Mouse (Mus musculus) heart, embryonic 16.5 days (tissue): ENCODE measurements at regions not wholly inside any gene's neighbourhood (a gene's known extent, or its start where the extent isn't known, plus 50 kb on each side); places are given as distances from the start of the nearest gene placed in this dataset.

Experiments used
- ATAC-seq: fragments of 200-750 bp; cut with Nextera tagmentation; replicated peaks from 2 replicates; pipeline ENCODE4 v1.8.0; 2017; ENCODE audit warnings: moderate number of reproducible peaks; ENCODE audit not compliant: insufficient read depth, low FRiP score; ENCODE audit errors: extremely low read depth
- H3K27ac ChIP-seq: fragments of 300-500 bp; sonication (generic); 2 replicates; pipeline ENCODE4 v1.5.1; 2014; ENCODE audit warnings: mild to moderate bottlenecking, low read length, control low read depth, moderate library complexity
- H3K27me3 ChIP-seq: fragments of 300-500 bp; sonication (generic); 2 replicates; pipeline ENCODE4 v1.6.1; 2014; ENCODE audit warnings: low read length, mixed read lengths; ENCODE audit not compliant: control insufficient read depth, insufficient read depth
- H3K36me3 ChIP-seq: fragments of 300-500 bp; sonication (generic); 2 replicates; pipeline ENCODE4 v1.6.1; 2014; ENCODE audit not compliant: control insufficient read depth, insufficient read depth
- H3K4me1 ChIP-seq: fragments of 300-500 bp; sonication (generic); 2 replicates; pipeline ENCODE4 v1.6.1; 2014; ENCODE audit warnings: low read length, mixed read lengths; ENCODE audit not compliant: control insufficient read depth, insufficient read depth
- H3K4me2 ChIP-seq: fragments of 300-500 bp; sonication (generic); 2 replicates; pipeline ENCODE4 v1.6.1; 2014; ENCODE audit warnings: low read depth, mild to moderate bottlenecking, control low read depth, low read length
- H3K4me3 ChIP-seq: fragments of 300-500 bp; sonication (generic); 2 replicates; pipeline ENCODE4 v1.5.1; 2014; ENCODE audit warnings: mild to moderate bottlenecking, control low read depth, low read length
- H3K9ac ChIP-seq: fragments of 300-500 bp; sonication (generic); 2 replicates; pipeline ENCODE4 v1.6.1; 2014; ENCODE audit warnings: low read length, control low read depth
- H3K9me3 ChIP-seq: fragments of 300-500 bp; sonication (generic); replicated peaks from 2 replicates; pipeline ENCODE4 v1.6.1; 2016; ENCODE audit warnings: low read length; ENCODE audit not compliant: control insufficient read depth
- WGBS: fragments of 180-500 bp; shearing (Covaris S2); extraction: QIAGEN DNeasy Blood & Tissue Kit; methylation state at CpG from one replicate; pipeline ENCODE4 v1.1.7; 2014; 5-methylcytosine and 5-hydroxymethylcytosine counted together

DNA sequence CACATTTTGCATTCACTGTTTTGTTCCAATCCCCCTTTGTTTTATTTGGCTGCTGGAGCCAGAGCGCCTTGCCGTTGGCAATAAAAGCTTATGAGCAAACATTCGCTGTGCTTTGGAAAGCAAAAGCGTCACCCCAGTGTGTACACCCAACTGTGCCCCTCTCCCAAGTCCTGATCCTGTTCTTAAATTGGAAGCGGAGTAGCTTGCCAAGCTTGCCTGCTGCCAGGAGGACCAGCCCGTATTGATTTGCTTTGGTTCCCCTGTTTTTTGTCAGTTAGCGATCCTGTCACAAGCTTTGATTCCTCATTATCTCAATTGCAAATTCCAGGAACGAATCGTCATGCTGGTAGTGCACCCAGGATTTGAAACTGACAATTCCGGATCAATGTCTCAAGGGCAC lies 917.5 kb downstream of the Olfm4 start:
- Histone ChIP-seq H3K9ac (no peak overlapping the region), H3K36me3 (no peaks in the 10 kb centered on the region), H3K9me3 (no peaks in the 10 kb centered on the region), H3K4me2 (no peak overlapping the region; the same call in 1 of the 2 replicates), H3K27me3 (no peaks in the 10 kb centered on the region), H3K4me3 (no peak overlapping the region), H3K27ac (no peak overlapping the region), H3K4me1 (no peaks in the 10 kb centered on the region)
- 59% methylated on average over 10 of the region's 10 CpGs for WGBS
- ATAC-seq, result no peak

DNA sequence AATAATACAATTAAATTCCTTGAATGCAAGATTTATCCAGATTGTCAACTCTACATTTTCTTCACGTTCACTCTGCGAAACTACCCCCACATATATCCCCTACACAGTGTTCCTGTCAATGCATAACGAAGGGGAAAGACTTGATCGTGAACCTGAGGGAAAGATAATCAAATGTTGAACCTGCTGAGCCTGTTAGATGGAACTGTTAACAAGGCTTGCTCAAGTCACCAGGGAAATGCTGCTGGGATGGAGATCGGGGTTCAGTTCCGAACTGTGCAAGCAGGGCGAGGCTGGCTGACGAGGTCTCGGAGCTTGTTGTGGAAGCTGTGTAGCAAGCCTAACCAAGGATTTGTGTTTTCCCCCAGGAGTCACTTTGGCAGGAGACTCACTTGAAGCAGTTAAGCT lies 917.9 kb downstream of the Olfm4 start:
- H3K27ac ChIP-seq, result no peak overlapping the region
- no peaks in the 10 kb centered on the region for H3K36me3 ChIP-seq
- H3K4me2 ChIP-seq, result no peak overlapping the region
- no peaks in the 10 kb centered on the region for H3K4me1 ChIP-seq
- H3K9me3 ChIP-seq, result no peaks in the 10 kb centered on the region
- 77% methylated on average over 9 of the region's 9 CpGs for WGBS
- H3K4me3 ChIP-seq, result no peak overlapping the region
- ATAC-seq, result no peak
- no peak overlapping the region for H3K9ac ChIP-seq
- H3K27me3 ChIP-seq, result no peaks in the 10 kb centered on the region

DNA sequence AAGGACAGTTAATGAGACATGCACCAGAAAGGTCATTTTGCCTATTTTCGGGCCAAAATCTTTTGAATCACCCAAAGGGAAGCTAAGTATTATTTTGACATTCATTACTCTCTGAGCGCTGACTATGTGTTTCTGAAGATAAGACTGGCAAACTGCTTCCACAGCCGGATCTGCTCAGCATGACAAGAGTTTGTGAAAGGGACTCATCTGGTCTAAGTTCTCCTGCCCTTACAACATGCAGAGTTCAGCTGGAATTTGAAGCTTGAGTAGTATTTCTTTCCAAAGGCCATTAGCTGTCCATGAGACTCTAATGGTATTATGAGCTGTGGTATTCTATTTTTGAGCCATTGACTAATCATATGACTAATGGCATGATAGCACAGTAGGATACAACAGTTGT lies 932.1 kb downstream of the Olfm4 start:
- 58% methylated on average over 3 of the region's 3 CpGs for WGBS

DNA sequence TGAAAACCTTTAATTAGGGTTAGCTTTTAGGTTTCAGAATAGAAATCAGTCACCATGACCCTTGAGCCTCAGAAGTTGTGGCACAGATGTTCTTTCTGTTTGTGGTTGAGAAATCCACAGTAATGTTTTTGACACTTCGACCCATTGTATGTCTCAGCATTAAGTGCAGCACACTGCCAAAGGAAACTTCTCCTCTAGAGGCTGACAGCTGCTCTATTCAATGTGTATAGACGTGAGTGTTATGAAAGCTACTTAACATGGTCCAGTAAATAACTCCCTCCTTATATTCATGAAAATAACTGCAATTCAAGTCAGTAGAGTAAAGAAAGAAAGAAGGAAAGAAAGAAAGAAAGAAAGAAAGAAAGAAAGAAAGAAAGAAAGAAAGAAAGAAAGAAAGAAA lies 939.9 kb downstream of the Olfm4 start:
- no peak for ATAC-seq
- Histone ChIP-seq H3K27ac (no peak overlapping the region), H3K4me3 (no peak overlapping the region), H3K9ac (no peak overlapping the region), H3K27me3 (no peaks in the 10 kb centered on the region), H3K36me3 (no peaks in the 10 kb centered on the region), H3K9me3 (no peaks in the 10 kb centered on the region), H3K4me1 (no peaks in the 10 kb centered on the region), H3K4me2 (no peak overlapping the region)
- 45% methylated on average over 2 of the region's 2 CpGs for WGBS

More for the DNA sequence above, 932.1 kb downstream of the Olfm4 start:
- no peak for ATAC-seq
- H3K4me1 ChIP-seq, result no peaks in the 10 kb centered on the region
- no peak overlapping the region for H3K27ac ChIP-seq
- H3K4me2 ChIP-seq, result no peak overlapping the region
- H3K36me3 ChIP-seq, result no peaks in the 10 kb centered on the region
- no peak overlapping the region for H3K4me3 ChIP-seq
- no peaks in the 10 kb centered on the region for H3K27me3 ChIP-seq
- H3K9ac ChIP-seq, result no peak overlapping the region
- H3K9me3 ChIP-seq, result no peaks in the 10 kb centered on the region

DNA sequence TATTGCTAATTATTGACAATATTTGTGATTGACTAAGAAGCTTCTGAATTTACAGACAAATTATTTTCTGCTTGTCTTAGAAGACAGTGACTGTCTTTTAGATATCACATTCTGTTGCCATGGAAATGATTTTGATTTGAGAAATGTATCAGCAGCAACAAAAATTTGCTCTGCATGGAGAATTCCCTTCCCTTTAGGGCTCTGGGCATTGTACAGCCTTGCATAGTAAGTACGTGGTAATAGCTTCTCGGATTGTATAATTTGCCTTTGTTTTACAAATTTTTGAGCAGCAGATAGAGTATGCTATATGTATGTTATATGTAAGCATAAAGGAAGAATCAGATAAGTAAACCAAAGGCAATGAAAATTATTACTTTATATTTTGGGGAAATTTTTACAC lies 976.1 kb downstream of the Olfm4 start:
- H3K9me3 ChIP-seq, result no peaks in the 10 kb centered on the region
- 88% methylated on average over 2 of the region's 2 CpGs for WGBS
- ATAC-seq, result no peak

DNA sequence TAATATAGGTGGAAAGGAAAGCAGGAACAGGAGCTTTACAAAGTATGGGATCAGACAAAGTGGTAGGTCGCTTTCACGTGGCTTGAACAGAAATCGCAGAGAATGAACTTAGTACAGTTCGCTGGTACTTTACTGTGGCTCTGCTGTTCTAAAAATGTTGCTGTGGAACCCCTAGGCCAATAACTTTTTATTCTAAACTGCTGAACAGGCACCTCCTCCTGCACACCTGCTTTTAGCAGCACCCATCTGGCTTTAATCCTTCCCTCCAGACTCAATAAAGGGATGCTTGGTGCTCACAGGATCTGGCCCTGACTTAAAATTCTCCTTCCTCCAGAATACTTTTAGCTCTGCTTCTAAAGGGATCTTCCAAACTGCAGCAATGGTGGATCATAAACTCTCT lies 991.9 kb downstream of the Olfm4 start:
- H3K27ac ChIP-seq, result no peak overlapping the region
- no peak overlapping the region for H3K9ac ChIP-seq
- H3K27me3 ChIP-seq, result no peaks in the 10 kb centered on the region
- WGBS, result 86% methylated on average over 4 of the region's 4 CpGs
- no peak overlapping the region for H3K4me3 ChIP-seq
- no peak overlapping the region for H3K4me2 ChIP-seq
- H3K4me1 ChIP-seq, result no peaks in the 10 kb centered on the region
- no peaks in the 10 kb centered on the region for H3K9me3 ChIP-seq
- no peaks in the 10 kb centered on the region for H3K36me3 ChIP-seq
- no peak for ATAC-seq

More for the DNA sequence above, 976.1 kb downstream of the Olfm4 start:
- Histone ChIP-seq H3K36me3 (no peaks in the 10 kb centered on the region), H3K27ac (no peak overlapping the region), H3K27me3 (no peaks in the 10 kb centered on the region), H3K4me3 (no peak overlapping the region), H3K4me1 (no peaks in the 10 kb centered on the region), H3K9ac (no peak overlapping the region), H3K4me2 (no peak overlapping the region)

DNA sequence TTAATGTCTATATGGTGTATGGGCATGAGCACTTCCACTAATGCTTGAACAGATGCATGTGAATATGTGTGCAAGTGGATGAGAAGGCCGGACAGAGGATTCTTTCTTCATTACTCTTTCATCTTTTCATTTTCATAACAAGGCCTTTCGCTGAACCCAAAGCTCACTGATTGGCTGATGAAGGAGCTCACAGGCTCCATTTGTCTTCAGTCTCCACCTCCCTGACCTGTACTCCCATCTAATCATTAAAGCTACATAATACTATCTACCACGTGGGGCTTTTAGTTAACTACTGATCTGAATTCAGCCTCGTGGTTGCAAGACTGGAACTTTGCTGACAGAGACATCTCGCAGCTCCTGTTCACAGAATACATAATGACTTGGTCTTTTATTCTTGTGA lies 992.8 kb downstream of the Olfm4 start:
- ATAC-seq, result no peak
- Histone ChIP-seq H3K9ac (no peak overlapping the region), H3K27ac (no peak overlapping the region), H3K36me3 (no peaks in the 10 kb centered on the region), H3K4me2 (no peak overlapping the region), H3K9me3 (no peaks in the 10 kb centered on the region), H3K27me3 (no peaks in the 10 kb centered on the region), H3K4me1 (no peaks in the 10 kb centered on the region), H3K4me3 (no peak overlapping the region)
- WGBS, result 59% methylated on average over 5 of the region's 5 CpGs

DNA sequence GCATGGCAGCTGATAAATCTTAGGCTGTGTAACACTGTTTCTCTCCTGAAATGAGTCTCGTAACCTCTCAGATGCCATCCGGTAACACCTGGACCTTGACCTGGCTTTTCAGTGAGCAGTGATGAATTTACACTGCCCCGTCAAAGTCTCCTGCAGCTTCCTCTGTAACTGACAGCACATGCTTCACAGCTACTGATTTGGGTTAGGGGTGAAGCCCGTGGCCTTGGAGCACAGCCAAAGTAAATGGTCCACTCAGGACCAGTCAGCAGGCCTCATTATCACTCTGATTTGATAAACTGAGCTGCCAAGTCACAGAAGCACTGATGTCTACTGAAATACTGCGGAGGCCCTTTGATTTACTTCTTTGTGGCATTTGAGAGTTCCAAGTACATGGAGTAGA lies 995.6 kb downstream of the Olfm4 start:
- Histone ChIP-seq H3K4me3 (no peak overlapping the region), H3K4me2 (peak overlapping the region; percentile 29), H3K9ac (no peak overlapping the region), H3K27me3 (no peaks in the 10 kb centered on the region), H3K27ac (no peak overlapping the region), H3K9me3 (no peaks in the 10 kb centered on the region), H3K4me1 (no peaks in the 10 kb centered on the region), H3K36me3 (no peaks in the 10 kb centered on the region)
- WGBS, result 11% methylated on average over 5 of the region's 5 CpGs
- ATAC-seq, result peak; percentile 81

DNA sequence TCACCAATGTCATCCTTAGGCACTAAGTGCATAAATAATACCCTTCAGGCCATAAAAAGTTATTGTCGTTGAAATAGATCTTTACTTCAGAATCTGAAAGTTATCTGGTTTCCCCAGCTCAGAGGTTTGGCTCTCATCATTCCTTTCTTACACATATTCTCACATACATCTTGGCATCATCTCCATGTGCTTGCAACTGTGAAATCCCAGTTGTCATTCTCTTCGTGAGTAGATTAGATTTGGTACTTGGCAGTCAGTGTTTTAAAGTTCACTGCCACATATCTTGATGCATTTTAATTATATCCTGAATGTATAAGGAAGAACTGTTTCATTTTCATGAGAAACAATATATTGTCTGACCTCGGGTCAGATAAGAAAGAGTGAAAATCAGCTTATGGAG lies 1006.3 kb downstream of the Olfm4 start:
- Histone ChIP-seq H3K4me3 (no peak overlapping the region), H3K27ac (no peak overlapping the region), H3K9ac (no peak overlapping the region), H3K4me1 (no peaks in the 10 kb centered on the region), H3K36me3 (no peaks in the 10 kb centered on the region), H3K4me2 (no peak overlapping the region), H3K9me3 (no peaks in the 10 kb centered on the region), H3K27me3 (no peaks in the 10 kb centered on the region)
- 50% methylated on average over 3 of the region's 3 CpGs for WGBS
- ATAC-seq, result no peak
